Comparison of ENCODE assay signal across 20 mouse cellular contexts in genomic region chr2:25997716-25998115, GRCm38 (mm10). TPM values are rescaled to one million over a fixed set of nuclear protein-coding genes. Genes with fewer than 3 reads are reported as not detected.
DNase-seq lines count a peak whose midpoint lies in the region; ATAC-seq and TF ChIP-seq lines count a peak whose summit lies in the region.
"Had no signal": no experiment of that assay in that cellular context is flagged by ENCODE, and none has a peak within 500 bp of the region (broad histone marks: within the 10 kb centered on the region; RNA-seq: fewer than 3 reads in every experiment).

No protein-coding gene starts in this region.

- no peaks in the 10 kb centered on the region for H3K9me3 ChIP-seq in liver, embryonic 12.5 days (replicated peaks)
- H3K9me3 ChIP-seq: forebrain, embryonic 10.5 days; hindbrain, embryonic 13.5 days; limb, embryonic 10.5 days; liver, embryonic 15.5 days; midbrain, embryonic 10.5 days had no signal

- 45% methylated on average over 3 of the region's 3 CpGs for WGBS in cerebellum, adult 2 months
- WGBS in liver, embryonic 12.5 days (ENCODE audit: insufficient replicate concordance) = 91% methylated on average over 3 of the region's 3 CpGs

- no peak for TF ChIP-seq CTCF in cerebellum, adult 2 months (IDR thresholded peaks at IDR 0.05; ENCODE audit: borderline replicate concordance, insufficient read depth, low read depth, low read length)

- peaks cover 26% of the 10 kb centered on the region for H3K4me1 ChIP-seq in cerebellum, adult 2 months (ENCODE audit: control insufficient read depth, insufficient read depth, low read length)
- peaks cover 9% of the 10 kb centered on the region for H3K4me1 ChIP-seq in liver, embryonic 12.5 days
- H3K4me1 ChIP-seq: forebrain, embryonic 10.5 days; limb, embryonic 10.5 days; midbrain, embryonic 10.5 days had no signal

- peaks cover 93% of the 10 kb centered on the region for H3K36me3 ChIP-seq in liver, embryonic 12.5 days

- no peak overlapping the region for H3K4me2 ChIP-seq in liver, embryonic 12.5 days
- H3K4me2 ChIP-seq: hindbrain, embryonic 13.5 days; liver, embryonic 15.5 days had no signal

- H3K9ac ChIP-seq in liver, embryonic 12.5 days = no peak overlapping the region
- H3K9ac ChIP-seq: hindbrain, embryonic 13.5 days; liver, embryonic 15.5 days had no signal

- ATAC-seq in liver, embryonic 12.5 days = no peak
- ATAC-seq: activated CD4-positive, CD25-positive, alpha-beta regulatory T cell, adult 4 months had no signal

- no peaks in the 10 kb centered on the region for H3K27me3 ChIP-seq in cerebellum, adult 2 months (ENCODE audit: control insufficient read depth, insufficient read depth, low read length)
- H3K27me3 ChIP-seq in liver, embryonic 12.5 days (replicated peaks) = no peaks in the 10 kb centered on the region
- H3K27me3 ChIP-seq: hindbrain, embryonic 13.5 days; liver, embryonic 15.5 days had no signal

- 0 out of 2 replicates have a peak overlapping the region, but pooled peaks have one; percentile 7 for H3K27ac ChIP-seq in cerebellum, adult 2 months (ENCODE audit: insufficient read depth, low read length)
- peak overlapping the region; percentile 11; the same call in 1 of the 2 replicates for H3K27ac ChIP-seq in liver, embryonic 12.5 days
- H3K27ac ChIP-seq: forebrain, embryonic 10.5 days; hindbrain, embryonic 13.5 days; limb, embryonic 10.5 days; liver, embryonic 15.5 days; midbrain, embryonic 10.5 days had no signal

- TF ChIP-seq POLR2A in cerebellum, adult 2 months (IDR thresholded peaks at IDR 0.05; ENCODE audit: borderline replicate concordance, insufficient read depth, low read length) = no peak

- no peak overlapping the region for H3K4me3 ChIP-seq in cerebellum, adult 2 months (replicated peaks; ENCODE audit: insufficient read depth, low read depth, low read length)
- H3K4me3 ChIP-seq in liver, embryonic 12.5 days = no peak overlapping the region
- H3K4me3 ChIP-seq: forebrain, embryonic 10.5 days; hindbrain, embryonic 13.5 days; limb, embryonic 10.5 days; liver, embryonic 15.5 days; midbrain, embryonic 10.5 days had no signal

- peak; percentile 44 to 45 for DNase-seq in cerebellum, adult 2 months
- no peak for DNase-seq in cerebellum, adult 9-10 months
- DNase-seq in liver (no peak), NIH3T3 (ENCODE audit: low read depth) (peak; percentile 60)
- DNase-seq in adrenal gland, postnatal 36 days = peak; percentile 33 to 51
- no peak for DNase-seq in heart, adult 8-10 months (ENCODE audit: low spot score)
- DNase-seq: B cell, adult 2 months; gastrocnemius, postnatal 25 days; heart, postnatal 14 days; kidney, adult 9 months; layer of hippocampus, postnatal 36 days; right cerebral cortex, adult 18-20 months; thymus, postnatal 4 days had no signal

RNA-seq across cellular contexts. Expression of gene Camsap1, which starts 14.6 kb away (rescaled TPM):
- 35.7 and 39.7 TPM in 2 replicates for polyA plus RNA-seq in cerebellum, adult 2 months (2012; rRNA removed)
- polyA plus RNA-seq in liver, embryonic 12.5 days (2016; fragmentation: Nextera tagmentation; extraction: Ambion mirVana) = 13.0 and 13.5 TPM in 2 replicates
- total RNA-seq in adrenal gland, postnatal 36 days (2021) = 10 to 100 TPM; 38.3 to 49.3 TPM
- 10 to 100 TPM; 32.6 to 42.3 (median 39.6) TPM for total RNA-seq in heart, adult 8-10 months (2022)

RNA-seq across cellular contexts. Expression of gene Ubac1, which starts 23.8 kb away (rescaled TPM):
- polyA plus RNA-seq in cerebellum, adult 2 months (2012; rRNA removed) = 92.2 and 101 TPM in 2 replicates
- 487 and 506 TPM in 2 replicates for polyA plus RNA-seq in liver, embryonic 12.5 days (2016; fragmentation: Nextera tagmentation; extraction: Ambion mirVana)
- total RNA-seq in adrenal gland, postnatal 36 days (2021) = 10 to 100 TPM; 38.1 to 38.8 TPM
- 10 to 100 TPM; 80.7 to 88.9 (median 87.8) TPM for total RNA-seq in heart, adult 8-10 months (2022)

Comparison
In these comparisons a context has a peak if more than half of its experiments do, and no peak if none do; other contexts are left out.
1. DNase-seq: peak in cerebellum, adult 2 months (2 of 2), NIH3T3 (single experiment) and adrenal gland, postnatal 36 days (2 of 2); none in cerebellum, adult 9-10 months (single experiment), liver (single experiment) and heart, adult 8-10 months (single experiment).